Mouse (Mus musculus) lung, embryonic 16.5 days (tissue): ENCODE measurements around the gene Ccdc148. TPM values are rescaled to one million over a fixed set of nuclear protein-coding genes. Genes with fewer than 3 reads are reported as not detected.

Source experiments
- ATAC-seq: fragments of 200-750 bp; cut with Nextera tagmentation; 2 replicates; pipeline ENCODE4 v1.8.0; 2017; ENCODE audit warnings: low read depth, mild to moderate bottlenecking, moderate library complexity
- H3K27ac ChIP-seq: fragments of 300-500 bp; sonication (generic); 2 replicates; pipeline ENCODE4 v1.5.1; 2014; ENCODE audit warnings: mild to moderate bottlenecking, control low read depth, low read length
- H3K27me3 ChIP-seq: fragments of 300-500 bp; sonication (generic); 2 replicates; pipeline ENCODE4 v1.6.1; 2014; ENCODE audit warnings: low read depth, low read length, mixed read lengths; ENCODE audit not compliant: control insufficient read depth, insufficient read depth
- H3K36me3 ChIP-seq: fragments of 300-500 bp; sonication (generic); 2 replicates; pipeline ENCODE4 v1.6.1; 2014; ENCODE audit warnings: low read length; ENCODE audit not compliant: control insufficient read depth, insufficient read depth
- H3K4me1 ChIP-seq: fragments of 300-500 bp; sonication (generic); replicated peaks from 2 replicates; pipeline ENCODE4 v1.6.1; 2014; ENCODE audit warnings: low read length, mixed read lengths; ENCODE audit not compliant: control insufficient read depth, insufficient read depth
- H3K4me2 ChIP-seq: fragments of 300-500 bp; sonication (generic); 2 replicates; pipeline ENCODE4 v1.6.1; 2014; ENCODE audit warnings: low read depth, low read length, control low read depth
- H3K4me3 ChIP-seq: fragments of 300-500 bp; sonication (generic); 2 replicates; pipeline ENCODE4 v1.5.1; 2014; ENCODE audit warnings: mild to moderate bottlenecking, low read length, control low read depth
- H3K9ac ChIP-seq: fragments of 300-500 bp; sonication (generic); 2 replicates; pipeline ENCODE4 v1.6.1; 2014; ENCODE audit warnings: low read length, control low read depth
- H3K9me3 ChIP-seq: fragments of 300-500 bp; sonication (generic); 2 replicates; pipeline ENCODE4 v1.6.1; 2016; ENCODE audit warnings: low read length; ENCODE audit not compliant: control insufficient read depth
- WGBS: fragments of 180-500 bp; shearing (Covaris S2); extraction: QIAGEN DNeasy Blood & Tissue Kit; methylation state at CpG from one replicate; pipeline ENCODE4 v1.1.7; 2014; 5-methylcytosine and 5-hydroxymethylcytosine counted together
- polyA plus RNA-seq: library from polyadenylated mRNA; unstranded; fragments of >200 nt; fragmentation: Nextera tagmentation; extraction: Ambion mirVana; gene quantifications from 2 replicates; pipeline ENCODE4 v1.2.1, GENCODE M21; 2015

Gene Ccdc148
- polyA plus RNA-seq, 1 experiment from 2014 or later: 2.1 TPM

- no peaks in the 10 kb centered on the region for H3K27me3 ChIP-seq
- H3K4me3 ChIP-seq: no peak overlapping the region
- H3K9ac ChIP-seq: no peak overlapping the region
- 92% methylated on average over 5 of the region's 5 CpGs for WGBS
- H3K9me3 ChIP-seq: no peaks in the 10 kb centered on the region
- no peak overlapping the region for H3K4me2 ChIP-seq
- H3K4me1 ChIP-seq: 0 out of 2 replicates have a peak, but pooled peaks cover 6% of the 10 kb centered on the region
- H3K27ac ChIP-seq: no peak overlapping the region
- no peaks in the 10 kb centered on the region for H3K36me3 ChIP-seq
- no peak for ATAC-seq
Observed at GRCm38 (mm10) chr2:59199476-59199976, 39.0 kb upstream of the Ccdc148 start.

DNA sequence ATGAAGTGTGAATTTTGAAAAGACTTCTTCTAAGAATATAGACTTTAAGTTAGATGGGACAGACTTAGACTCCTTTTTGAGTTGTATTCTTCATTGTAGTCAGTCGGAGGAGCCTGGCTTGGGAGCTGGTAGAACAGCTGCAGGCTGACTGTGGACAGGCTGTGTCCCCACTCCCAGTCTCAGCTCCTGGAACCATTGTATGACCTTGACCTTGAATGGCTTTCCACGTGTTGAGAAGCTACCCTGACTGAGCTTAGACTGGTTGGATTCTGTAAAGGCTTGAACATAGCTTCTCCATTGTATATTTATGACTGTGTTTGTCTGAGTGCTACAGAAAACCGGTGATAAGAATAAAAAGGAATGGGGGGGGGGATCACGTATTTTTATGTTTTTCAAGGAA, 36.7 kb upstream of the Ccdc148 start:
- no peak overlapping the region for H3K9ac ChIP-seq
- no peak overlapping the region for H3K4me3 ChIP-seq
- no peak overlapping the region for H3K4me2 ChIP-seq
- H3K9me3 ChIP-seq: no peaks in the 10 kb centered on the region
- WGBS: 78% methylated on average over 4 of the region's 4 CpGs
- H3K36me3 ChIP-seq: no peaks in the 10 kb centered on the region
- H3K27ac ChIP-seq: no peak overlapping the region
- no peaks in the 10 kb centered on the region for H3K27me3 ChIP-seq
- H3K4me1 ChIP-seq: 0 out of 2 replicates have a peak, but pooled peaks cover 3% of the 10 kb centered on the region
- ATAC-seq: no peak

GRCm38 (mm10) chr2:59193117-59193516, 32.6 kb upstream of the Ccdc148 start:
- 52% methylated on average over 5 of the region's 5 CpGs for WGBS
- H3K27me3 ChIP-seq: no peaks in the 10 kb centered on the region
- H3K4me1 ChIP-seq: peaks cover 20% of the 10 kb centered on the region
- no peak overlapping the region for H3K4me2 ChIP-seq
- H3K9ac ChIP-seq: no peak overlapping the region
- H3K4me3 ChIP-seq: no peak overlapping the region
- no peaks in the 10 kb centered on the region for H3K9me3 ChIP-seq
- no peak overlapping the region for H3K27ac ChIP-seq
- no peaks in the 10 kb centered on the region for H3K36me3 ChIP-seq
- ATAC-seq: no peak

- Histone ChIP-seq H3K27me3 (no peaks in the 10 kb centered on the region), H3K4me3 (no peak overlapping the region), H3K4me2 (no peak overlapping the region), H3K9me3 (no peaks in the 10 kb centered on the region), H3K4me1 (peaks cover 20% of the 10 kb centered on the region), H3K36me3 (peaks cover 3% of the 10 kb centered on the region; the same call in 1 of the 2 replicates), H3K27ac (no peak overlapping the region), H3K9ac (no peak overlapping the region)
- ATAC-seq: peak; percentile 76
- 50% methylated on average over 8 of the region's 8 CpGs for WGBS
Observed at GRCm38 (mm10) chr2:59191466-59191865, 31.0 kb upstream of the Ccdc148 start.

DNA sequence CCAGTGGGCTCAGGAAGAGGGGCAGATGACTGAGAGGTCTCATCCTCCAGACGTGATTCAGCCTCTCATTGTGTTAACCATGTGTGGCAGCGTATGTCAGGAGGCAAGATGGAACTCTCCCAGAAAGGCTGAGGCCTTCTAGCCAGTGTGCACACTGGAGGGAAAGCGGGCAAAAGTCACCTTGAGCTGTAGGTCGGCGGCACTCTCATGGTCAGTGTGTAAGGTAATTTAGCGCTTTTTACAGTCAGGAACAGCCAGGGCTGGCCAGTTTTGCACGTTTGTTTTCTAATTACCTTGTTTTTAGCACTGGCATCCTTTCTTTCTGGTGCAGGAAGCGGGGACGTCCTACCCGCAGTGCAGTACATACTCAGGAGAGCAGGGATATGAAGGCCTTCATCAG, 29.7 kb upstream of the Ccdc148 start:
- Histone ChIP-seq H3K9ac (no peak overlapping the region), H3K4me1 (peaks cover 20% of the 10 kb centered on the region), H3K4me2 (no peak overlapping the region), H3K27me3 (no peaks in the 10 kb centered on the region), H3K4me3 (no peak overlapping the region), H3K27ac (no peak overlapping the region), H3K9me3 (no peaks in the 10 kb centered on the region), H3K36me3 (peaks cover 3% of the 10 kb centered on the region; the same call in 1 of the 2 replicates)
- ATAC-seq: no peak
- WGBS: 87% methylated on average over 10 of the region's 10 CpGs

- no peak overlapping the region for H3K9ac ChIP-seq
- peak; percentile 44; the same call in 1 of the 2 replicates for ATAC-seq
- no peak overlapping the region for H3K4me3 ChIP-seq
- 52% methylated on average over 5 of the region's 5 CpGs for WGBS
- H3K4me2 ChIP-seq: no peak overlapping the region
- H3K4me1 ChIP-seq: peaks cover 20% of the 10 kb centered on the region
- H3K36me3 ChIP-seq: peaks cover 3% of the 10 kb centered on the region; the same call in 1 of the 2 replicates
- no peak overlapping the region; the same call in 1 of the 2 replicates for H3K27ac ChIP-seq
- no peaks in the 10 kb centered on the region for H3K9me3 ChIP-seq
- no peaks in the 10 kb centered on the region for H3K27me3 ChIP-seq
Observed at GRCm38 (mm10) chr2:59189661-59190185, 29.2 kb upstream of the Ccdc148 start.

- ATAC-seq: no peak
- H3K9ac ChIP-seq: no peak overlapping the region
- no peak overlapping the region for H3K4me3 ChIP-seq
- no peak overlapping the region for H3K27ac ChIP-seq
- WGBS: 82% methylated on average over 8 of the region's 8 CpGs
- H3K4me1 ChIP-seq: peaks cover 20% of the 10 kb centered on the region
- H3K9me3 ChIP-seq: no peaks in the 10 kb centered on the region
- H3K36me3 ChIP-seq: peaks cover 3% of the 10 kb centered on the region; the same call in 1 of the 2 replicates
- no peak overlapping the region for H3K4me2 ChIP-seq
- no peaks in the 10 kb centered on the region for H3K27me3 ChIP-seq
Observed at GRCm38 (mm10) chr2:59188306-59188705, 27.8 kb upstream of the Ccdc148 start.

DNA sequence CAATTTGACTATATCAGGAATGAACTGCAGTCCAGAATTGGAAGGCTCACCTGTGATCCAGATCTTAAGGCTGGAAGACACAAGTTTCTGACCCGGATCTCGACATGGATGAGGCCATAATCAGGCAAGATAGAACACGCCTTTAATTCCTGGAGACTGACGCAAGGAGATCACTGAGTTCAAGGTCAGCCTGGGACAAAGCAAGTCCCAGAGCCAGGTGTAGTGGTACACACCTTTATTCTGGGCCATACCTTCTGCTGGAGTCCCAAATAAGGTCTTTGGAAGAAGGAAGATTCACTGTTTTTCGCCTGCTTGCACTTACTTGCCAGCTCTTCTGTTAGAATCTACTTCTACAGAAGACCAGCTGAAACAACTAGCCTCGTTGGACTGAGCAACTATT, 26.5 kb upstream of the Ccdc148 start:
- Histone ChIP-seq H3K27ac (no peak overlapping the region), H3K9ac (no peak overlapping the region), H3K4me1 (peaks cover 19% of the 10 kb centered on the region), H3K9me3 (no peaks in the 10 kb centered on the region), H3K27me3 (no peaks in the 10 kb centered on the region), H3K4me3 (no peak overlapping the region), H3K4me2 (no peak overlapping the region), H3K36me3 (peaks cover 3% of the 10 kb centered on the region; the same call in 1 of the 2 replicates)
- 94% methylated on average over 6 of the region's 6 CpGs for WGBS
- ATAC-seq: no peak

- Histone ChIP-seq H3K9ac (no peak overlapping the region), H3K4me3 (no peak overlapping the region), H3K27me3 (no peaks in the 10 kb centered on the region), H3K4me1 (peaks cover 11% of the 10 kb centered on the region), H3K27ac (no peak overlapping the region), H3K9me3 (no peaks in the 10 kb centered on the region), H3K4me2 (no peak overlapping the region), H3K36me3 (peaks cover 3% of the 10 kb centered on the region; the same call in 1 of the 2 replicates)
- no peak for ATAC-seq
- WGBS: 92% methylated on average over 8 of the region's 8 CpGs
Observed at GRCm38 (mm10) chr2:59186122-59186521, 25.6 kb upstream of the Ccdc148 start.
